Mouse (Mus musculus): ENCODE data around the gene Depp1. TPM values are rescaled to one million over a fixed set of nuclear protein-coding genes. Genes with fewer than 3 reads are reported as not detected.
A peak's percentile ranks its signal among the peaks of the same experiment; 100 is the strongest.

Depp1 gene
- polyA plus RNA-seq, 1 experiment: 11.9 TPM

- WGBS: 69% methylated on average over 2 of the region's 2 CpGs
- H3K27ac ChIP-seq (ENCODE audit: control insufficient read depth, insufficient read depth, low read depth, low read length, poor library complexity): no peak overlapping the region
- no peak for TF ChIP-seq POLR2A (IDR thresholded peaks at IDR 0.05; ENCODE audit: borderline replicate concordance, control insufficient read depth, low read depth, low read length)
- TF ChIP-seq CTCF (IDR thresholded peaks at IDR 0.05; ENCODE audit: control insufficient read depth, insufficient read depth, low read length): no peak
- H3K4me1 ChIP-seq (ENCODE audit: control insufficient read depth, insufficient read depth, low read length): no peaks in the 10 kb centered on the region
- no peak overlapping the region for H3K4me3 ChIP-seq (replicated peaks; ENCODE audit: control insufficient read depth, low read depth, low read length)
Observed at GRCm38 (mm10) chr6:116639663-116640062, 10.7 kb upstream of the Depp1 start.

GRCm38 (mm10) chr6:116642942-116643341, 7.5 kb upstream of the Depp1 start:
- H3K27ac ChIP-seq (ENCODE audit: control insufficient read depth, insufficient read depth, low read depth, low read length, poor library complexity): no peak overlapping the region
- TF ChIP-seq CTCF (IDR thresholded peaks at IDR 0.05; ENCODE audit: control insufficient read depth, insufficient read depth, low read length): no peak
- TF ChIP-seq POLR2A (IDR thresholded peaks at IDR 0.05; ENCODE audit: borderline replicate concordance, control insufficient read depth, low read depth, low read length): no peak
- H3K4me3 ChIP-seq (replicated peaks; ENCODE audit: control insufficient read depth, low read depth, low read length): no peak overlapping the region
- 83% methylated on average over 11 of the region's 11 CpGs for WGBS
- no peaks in the 10 kb centered on the region for H3K4me1 ChIP-seq (ENCODE audit: control insufficient read depth, insufficient read depth, low read length)

- TF ChIP-seq CTCF (IDR thresholded peaks at IDR 0.05; ENCODE audit: control insufficient read depth, insufficient read depth, low read length) (no peak), POLR2A (IDR thresholded peaks at IDR 0.05; ENCODE audit: borderline replicate concordance, control insufficient read depth, low read depth, low read length) (no peak)
- H3K4me1 ChIP-seq (ENCODE audit: control insufficient read depth, insufficient read depth, low read length): no peaks in the 10 kb centered on the region
- 73% methylated on average over 4 of the region's 4 CpGs for WGBS
- H3K4me3 ChIP-seq (replicated peaks; ENCODE audit: control insufficient read depth, low read depth, low read length): no peak overlapping the region
- H3K27ac ChIP-seq (ENCODE audit: control insufficient read depth, insufficient read depth, low read depth, low read length, poor library complexity): no peak overlapping the region
Observed at GRCm38 (mm10) chr6:116643881-116644280, 6.5 kb upstream of the Depp1 start.

- TF ChIP-seq POLR2A (IDR thresholded peaks at IDR 0.05; ENCODE audit: borderline replicate concordance, control insufficient read depth, low read depth, low read length): no peak
- Histone ChIP-seq H3K4me3 (replicated peaks; ENCODE audit: control insufficient read depth, low read depth, low read length) (no peak overlapping the region), H3K27ac (ENCODE audit: control insufficient read depth, insufficient read depth, low read depth, low read length, poor library complexity) (no peak overlapping the region), H3K4me1 (ENCODE audit: control insufficient read depth, insufficient read depth, low read length) (no peaks in the 10 kb centered on the region)
- WGBS: 43% methylated on average over 3 of the region's 3 CpGs
Observed at GRCm38 (mm10) chr6:116644335-116644734, 6.1 kb upstream of the Depp1 start.

- 78% methylated on average over 12 of the region's 12 CpGs for WGBS
- TF ChIP-seq POLR2A (IDR thresholded peaks at IDR 0.05; ENCODE audit: borderline replicate concordance, control insufficient read depth, low read depth, low read length): no peak
- TF ChIP-seq CTCF (IDR thresholded peaks at IDR 0.05; ENCODE audit: control insufficient read depth, insufficient read depth, low read length): no peak
- Histone ChIP-seq H3K4me3 (replicated peaks; ENCODE audit: control insufficient read depth, low read depth, low read length) (no peak overlapping the region), H3K4me1 (ENCODE audit: control insufficient read depth, insufficient read depth, low read length) (peaks cover 1% of the 10 kb centered on the region; the same call in 1 of the 2 replicates), H3K27ac (ENCODE audit: control insufficient read depth, insufficient read depth, low read depth, low read length, poor library complexity) (no peak overlapping the region)
Observed at GRCm38 (mm10) chr6:116647763-116648162, 2.6 kb upstream of the Depp1 start.

- Histone ChIP-seq H3K4me3 (replicated peaks; ENCODE audit: control insufficient read depth, low read depth, low read length) (no peak overlapping the region), H3K4me1 (ENCODE audit: control insufficient read depth, insufficient read depth, low read length) (peaks cover 1% of the 10 kb centered on the region; the same call in 1 of the 2 replicates), H3K27ac (ENCODE audit: control insufficient read depth, insufficient read depth, low read depth, low read length, poor library complexity) (no peak overlapping the region)
- WGBS: 33% methylated on average over 7 of the region's 7 CpGs
- no peak for TF ChIP-seq POLR2A (IDR thresholded peaks at IDR 0.05; ENCODE audit: borderline replicate concordance, control insufficient read depth, low read depth, low read length)
- no peak for TF ChIP-seq CTCF (IDR thresholded peaks at IDR 0.05; ENCODE audit: control insufficient read depth, insufficient read depth, low read length)
Observed at GRCm38 (mm10) chr6:116649811-116650210, 598 bp upstream of the Depp1 start.

- peak overlapping the region; percentile 11 for H3K4me3 ChIP-seq (replicated peaks; ENCODE audit: control insufficient read depth, low read depth, low read length)
Observed at GRCm38 (mm10) chr6:116651437-116652118, 1.2 kb downstream of the Depp1 start.

GRCm38 (mm10) chr6:116653191-116653590, 2.8 kb downstream of the Depp1 start:
- Histone ChIP-seq H3K27ac (ENCODE audit: control insufficient read depth, insufficient read depth, low read depth, low read length, poor library complexity) (no peak overlapping the region), H3K4me3 (replicated peaks; ENCODE audit: control insufficient read depth, low read depth, low read length) (no peak overlapping the region), H3K4me1 (ENCODE audit: control insufficient read depth, insufficient read depth, low read length) (peaks cover 1% of the 10 kb centered on the region; the same call in 1 of the 2 replicates)
- TF ChIP-seq POLR2A (IDR thresholded peaks at IDR 0.05; ENCODE audit: borderline replicate concordance, control insufficient read depth, low read depth, low read length) (no peak), CTCF (IDR thresholded peaks at IDR 0.05; ENCODE audit: control insufficient read depth, insufficient read depth, low read length) (no peak)
- 60% methylated on average over 3 of the region's 3 CpGs for WGBS

More at GRCm38 (mm10) chr6:116651437-116652118, 1.2 kb downstream of the Depp1 start:
- WGBS: 7% methylated on average over 20 of the region's 20 CpGs
- TF ChIP-seq POLR2A (IDR thresholded peaks at IDR 0.05; ENCODE audit: borderline replicate concordance, control insufficient read depth, low read depth, low read length) (no peak), CTCF (IDR thresholded peaks at IDR 0.05; ENCODE audit: control insufficient read depth, insufficient read depth, low read length) (no peak)
- Histone ChIP-seq H3K27ac (ENCODE audit: control insufficient read depth, insufficient read depth, low read depth, low read length, poor library complexity) (0 out of 2 replicates have a peak overlapping the region, but pooled peaks have one; percentile 4), H3K4me1 (ENCODE audit: control insufficient read depth, insufficient read depth, low read length) (peaks cover 1% of the 10 kb centered on the region; the same call in 1 of the 2 replicates)

All from bone marrow, adult 2 months (tissue).